Mouse (Mus musculus): Measurements from ENCODE around the gene 4930539E08Rik. TPM values are rescaled to one million over a fixed set of nuclear protein-coding genes. Genes with fewer than 3 reads are reported as not detected.
A peak's percentile ranks its signal among the peaks of the same experiment; 100 is the strongest.

4930539E08Rik gene
- polyA plus RNA-seq, 1 experiment, result 0.20 TPM

- no peak overlapping the region for H3K27ac ChIP-seq (ENCODE audit: insufficient read depth, low read depth, low read length)
- TF ChIP-seq CTCF (IDR thresholded peaks at IDR 0.05; ENCODE audit: low read depth, low read length) (no peak), POLR2A (IDR thresholded peaks at IDR 0.05; ENCODE audit: borderline replicate concordance, low read depth, low read length) (no peak)
- no peaks in the 10 kb centered on the region for H3K4me1 ChIP-seq (ENCODE audit: control insufficient read depth, insufficient read depth, low read length)
- H3K4me3 ChIP-seq (ENCODE audit: insufficient read depth, low read length), result no peak overlapping the region
Measured at GRCm38 (mm10) chr17:28930392-28931074, 15.4 kb upstream of the 4930539E08Rik start.

- Histone ChIP-seq H3K27ac (ENCODE audit: insufficient read depth, low read depth, low read length) (no peak overlapping the region), H3K4me3 (ENCODE audit: insufficient read depth, low read length) (no peak overlapping the region), H3K4me1 (ENCODE audit: control insufficient read depth, insufficient read depth, low read length) (no peaks in the 10 kb centered on the region)
- TF ChIP-seq CTCF (IDR thresholded peaks at IDR 0.05; ENCODE audit: low read depth, low read length), result no peak
- TF ChIP-seq POLR2A (IDR thresholded peaks at IDR 0.05; ENCODE audit: borderline replicate concordance, low read depth, low read length), result no peak
Measured at GRCm38 (mm10) chr17:28929369-28929768, 14.2 kb upstream of the 4930539E08Rik start.

- TF ChIP-seq POLR2A (IDR thresholded peaks at IDR 0.05; ENCODE audit: borderline replicate concordance, low read depth, low read length), result no peak
- no peak for TF ChIP-seq CTCF (IDR thresholded peaks at IDR 0.05; ENCODE audit: low read depth, low read length)
- Histone ChIP-seq H3K4me1 (ENCODE audit: control insufficient read depth, insufficient read depth, low read length) (no peaks in the 10 kb centered on the region), H3K4me3 (ENCODE audit: insufficient read depth, low read length) (no peak overlapping the region), H3K27ac (ENCODE audit: insufficient read depth, low read depth, low read length) (no peak overlapping the region)
Measured at GRCm38 (mm10) chr17:28928004-28928403, 12.9 kb upstream of the 4930539E08Rik start.

GRCm38 (mm10) chr17:28926866-28927635, 11.9 kb upstream of the 4930539E08Rik start:
- Histone ChIP-seq H3K4me3 (ENCODE audit: insufficient read depth, low read length) (no peak overlapping the region), H3K27ac (ENCODE audit: insufficient read depth, low read depth, low read length) (no peak overlapping the region), H3K4me1 (ENCODE audit: control insufficient read depth, insufficient read depth, low read length) (peaks cover 6% of the 10 kb centered on the region; the same call in 1 of the 2 replicates)
- TF ChIP-seq POLR2A (IDR thresholded peaks at IDR 0.05; ENCODE audit: borderline replicate concordance, low read depth, low read length), result no peak
- peak; percentile 77 for TF ChIP-seq CTCF (IDR thresholded peaks at IDR 0.05; ENCODE audit: low read depth, low read length)

- Histone ChIP-seq H3K4me3 (ENCODE audit: insufficient read depth, low read length) (no peak overlapping the region), H3K4me1 (ENCODE audit: control insufficient read depth, insufficient read depth, low read length) (peaks cover 7% of the 10 kb centered on the region; the same call in 1 of the 2 replicates), H3K27ac (ENCODE audit: insufficient read depth, low read depth, low read length) (no peak overlapping the region)
- no peak for TF ChIP-seq POLR2A (IDR thresholded peaks at IDR 0.05; ENCODE audit: borderline replicate concordance, low read depth, low read length)
- TF ChIP-seq CTCF (IDR thresholded peaks at IDR 0.05; ENCODE audit: low read depth, low read length), result peak; percentile 96
Measured at GRCm38 (mm10) chr17:28926380-28926779, 11.3 kb upstream of the 4930539E08Rik start.

GRCm38 (mm10) chr17:28924957-28925595, 10.0 kb upstream of the 4930539E08Rik start:
- no peak overlapping the region for H3K27ac ChIP-seq (ENCODE audit: insufficient read depth, low read depth, low read length)
- no peak for TF ChIP-seq POLR2A (IDR thresholded peaks at IDR 0.05; ENCODE audit: borderline replicate concordance, low read depth, low read length)
- TF ChIP-seq CTCF (IDR thresholded peaks at IDR 0.05; ENCODE audit: low read depth, low read length), result no peak
- peaks cover 7% of the 10 kb centered on the region; the same call in 1 of the 2 replicates for H3K4me1 ChIP-seq (ENCODE audit: control insufficient read depth, insufficient read depth, low read length)

GRCm38 (mm10) chr17:28922096-28922495, 7.0 kb upstream of the 4930539E08Rik start:
- Histone ChIP-seq H3K4me3 (ENCODE audit: insufficient read depth, low read length) (no peak overlapping the region), H3K27ac (ENCODE audit: insufficient read depth, low read depth, low read length) (no peak overlapping the region), H3K4me1 (ENCODE audit: control insufficient read depth, insufficient read depth, low read length) (peaks cover 7% of the 10 kb centered on the region; the same call in 1 of the 2 replicates)
- TF ChIP-seq CTCF (IDR thresholded peaks at IDR 0.05; ENCODE audit: low read depth, low read length) (no peak), POLR2A (IDR thresholded peaks at IDR 0.05; ENCODE audit: borderline replicate concordance, low read depth, low read length) (no peak)

More at GRCm38 (mm10) chr17:28924957-28925595, 10.0 kb upstream of the 4930539E08Rik start:
- H3K4me3 ChIP-seq (ENCODE audit: insufficient read depth, low read length), result no peak overlapping the region

GRCm38 (mm10) chr17:28921086-28921485, 6.0 kb upstream of the 4930539E08Rik start:
- Histone ChIP-seq H3K4me1 (ENCODE audit: control insufficient read depth, insufficient read depth, low read length) (peaks cover 7% of the 10 kb centered on the region; the same call in 1 of the 2 replicates), H3K27ac (ENCODE audit: insufficient read depth, low read depth, low read length) (no peak overlapping the region), H3K4me3 (ENCODE audit: insufficient read depth, low read length) (no peak overlapping the region)
- no peak for TF ChIP-seq CTCF (IDR thresholded peaks at IDR 0.05; ENCODE audit: low read depth, low read length)
- TF ChIP-seq POLR2A (IDR thresholded peaks at IDR 0.05; ENCODE audit: borderline replicate concordance, low read depth, low read length), result no peak

- Histone ChIP-seq H3K4me3 (ENCODE audit: insufficient read depth, low read length) (no peak overlapping the region), H3K27ac (ENCODE audit: insufficient read depth, low read depth, low read length) (no peak overlapping the region), H3K4me1 (ENCODE audit: control insufficient read depth, insufficient read depth, low read length) (peaks cover 3% of the 10 kb centered on the region; the same call in 1 of the 2 replicates)
- TF ChIP-seq CTCF (IDR thresholded peaks at IDR 0.05; ENCODE audit: low read depth, low read length), result no peak
- no peak for TF ChIP-seq POLR2A (IDR thresholded peaks at IDR 0.05; ENCODE audit: borderline replicate concordance, low read depth, low read length)
Measured at GRCm38 (mm10) chr17:28916520-28916919, 1.4 kb upstream of the 4930539E08Rik start.

Measured in bone marrow macrophage, adult 2 months (primary cell).